Mouse (Mus musculus): ENCODE measurements at regions not wholly inside any gene's neighbourhood (a gene's known extent, or its start where the extent isn't known, plus 50 kb on each side); places are given as distances from the start of the nearest gene placed in this dataset.

DNA sequence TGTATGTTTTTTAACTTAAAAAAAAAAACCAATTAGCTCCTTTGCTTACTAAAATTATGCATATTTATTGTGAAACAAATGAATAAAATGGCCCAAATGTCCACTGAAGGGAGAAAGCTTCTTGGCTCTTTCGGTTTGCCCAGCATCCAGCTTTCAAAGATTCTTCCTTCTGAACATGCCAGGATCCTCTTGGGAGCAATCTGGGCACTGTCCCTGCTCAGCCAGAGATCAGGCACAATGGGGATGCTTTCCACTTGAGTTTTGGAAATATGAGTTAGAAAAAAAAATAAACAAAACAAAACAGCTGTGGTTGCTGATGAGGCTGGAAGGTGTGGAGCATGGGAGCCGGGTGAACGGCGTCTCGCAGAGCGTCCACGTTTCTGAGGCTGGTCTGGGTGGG is 180.3 kb upstream of the Foxn2 start:
- DNase-seq = no peak

GRCm38 (mm10) chr17:88260826-88261225 is 179.7 kb upstream of the Foxn2 start:
- no peak for DNase-seq

GRCm38 (mm10) chr17:88261556-88261955 is 179.0 kb upstream of the Foxn2 start:
- DNase-seq = no peak

DNA sequence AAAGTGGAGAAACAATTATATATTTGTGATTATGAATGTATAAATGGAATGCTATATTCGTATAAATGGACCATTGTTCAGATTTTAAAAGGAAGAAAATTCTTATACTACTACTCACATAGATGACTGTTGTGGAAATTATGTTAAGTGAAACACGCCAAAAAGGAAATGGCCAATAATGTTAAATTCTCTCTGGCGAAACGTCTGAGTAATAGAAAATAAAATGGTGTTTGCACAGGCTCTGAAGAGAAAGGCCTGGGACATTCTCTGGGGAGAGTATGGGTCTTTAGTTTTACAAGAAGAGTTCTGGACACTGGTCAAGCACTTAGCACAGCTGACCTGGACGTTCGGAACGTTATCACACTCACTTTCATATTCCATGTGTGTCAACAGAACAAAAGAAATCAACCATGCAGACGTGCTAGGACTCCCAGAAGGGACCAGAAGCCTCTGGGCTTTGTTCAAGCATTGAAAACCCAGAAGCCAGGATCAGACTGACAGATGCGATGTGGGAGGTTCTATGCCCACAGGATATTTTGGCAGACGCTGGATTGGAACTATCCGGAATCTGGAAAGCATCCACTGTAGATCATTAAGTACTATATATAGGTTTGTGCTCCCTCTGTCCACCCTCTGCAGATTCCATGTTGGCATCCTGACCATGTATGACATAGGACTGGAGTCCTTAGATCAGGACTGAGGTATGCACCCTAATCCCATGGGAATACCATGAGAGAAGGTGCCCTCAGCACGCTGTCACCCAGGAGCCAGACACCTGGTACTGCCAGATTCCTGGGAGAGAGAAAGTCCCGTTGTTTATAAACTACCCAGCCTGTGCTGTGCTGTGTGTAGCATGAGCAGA is 178.0 kb upstream of the Foxn2 start:
- peak; percentile 61 for DNase-seq

- DNase-seq = no peak
Measured at GRCm38 (mm10) chr17:88265291-88265690, 175.2 kb upstream of the Foxn2 start.

DNA sequence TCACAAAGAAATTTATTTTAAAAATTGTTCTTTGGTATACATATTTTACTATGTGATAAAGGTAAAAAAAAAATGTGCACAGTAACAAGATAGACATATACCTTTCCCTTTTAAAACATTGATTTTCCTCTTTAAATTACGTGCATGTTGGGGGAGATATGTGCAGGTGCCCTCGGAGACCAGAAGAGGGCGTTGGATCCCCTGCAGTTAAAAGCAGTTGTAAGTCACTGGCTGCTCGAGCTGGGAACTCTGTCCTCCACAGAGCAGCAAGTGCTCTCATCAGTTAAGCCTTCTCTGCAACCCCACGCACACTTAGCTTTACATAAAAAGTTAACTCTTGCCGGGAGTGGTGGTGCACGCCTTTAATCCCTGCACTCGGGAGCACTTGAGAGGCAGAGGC is 172.3 kb upstream of the Foxn2 start:
- DNase-seq = no peak

DNA sequence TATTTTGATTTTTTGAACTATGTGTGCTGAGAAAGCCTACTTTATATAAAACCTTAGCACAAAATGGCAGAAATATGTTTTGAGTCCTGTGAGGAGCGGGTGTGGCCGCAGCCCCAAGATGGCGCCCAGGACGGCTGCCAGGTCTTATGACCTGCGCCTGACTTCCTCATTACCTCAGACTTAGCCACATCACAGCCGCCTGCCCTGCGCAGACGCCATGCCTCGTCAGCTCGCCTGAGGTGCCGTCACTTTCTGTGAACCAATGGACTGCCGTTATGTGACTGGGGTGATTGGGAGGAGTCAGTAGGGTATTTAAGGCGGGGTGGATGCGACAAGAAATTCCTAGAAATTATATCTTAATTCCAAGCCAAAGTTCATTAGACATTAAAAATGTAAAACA is 171.7 kb upstream of the Foxn2 start:
- no peak for DNase-seq

DNA sequence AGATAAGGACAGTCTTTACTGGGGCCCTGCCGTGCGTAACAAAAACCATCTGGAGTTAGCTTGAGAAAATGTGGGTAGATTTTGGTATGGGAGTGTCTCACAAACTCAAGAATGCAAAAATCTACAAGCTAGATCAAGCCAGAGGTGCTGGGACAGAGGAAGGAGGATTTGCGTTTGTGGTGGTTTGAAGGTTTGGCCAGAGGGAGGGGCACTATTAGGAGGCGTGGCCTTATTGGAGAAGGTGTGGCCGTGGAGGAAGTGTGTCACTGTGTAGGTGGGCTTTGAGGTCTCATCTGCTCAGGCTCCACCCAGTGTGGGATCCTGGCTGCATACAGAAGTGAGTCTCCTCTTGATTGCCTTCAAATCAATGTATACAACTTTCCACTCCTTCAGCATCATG is 169.6 kb upstream of the Foxn2 start:
- DNase-seq = no peak

DNA sequence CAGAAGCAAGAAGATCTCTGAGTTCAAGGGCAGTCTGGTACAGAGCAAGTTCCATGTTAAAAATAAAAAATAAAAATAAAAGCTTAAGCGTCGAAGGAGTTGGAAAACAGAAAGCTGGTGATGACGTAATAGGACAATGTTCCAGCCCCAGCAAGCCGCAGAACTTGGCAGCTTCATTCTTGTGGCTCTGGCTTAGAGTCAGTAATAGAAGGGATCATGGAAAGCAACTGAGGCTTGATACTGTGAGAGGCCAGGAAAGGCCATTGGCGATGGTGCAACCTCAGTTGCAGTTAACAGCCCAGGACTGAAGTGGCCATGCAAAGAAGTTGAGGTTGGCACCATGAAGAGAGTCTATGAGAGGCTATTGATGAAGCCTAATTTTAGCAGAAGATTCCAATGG is 168.3 kb upstream of the Foxn2 start:
- no peak for DNase-seq

DNA sequence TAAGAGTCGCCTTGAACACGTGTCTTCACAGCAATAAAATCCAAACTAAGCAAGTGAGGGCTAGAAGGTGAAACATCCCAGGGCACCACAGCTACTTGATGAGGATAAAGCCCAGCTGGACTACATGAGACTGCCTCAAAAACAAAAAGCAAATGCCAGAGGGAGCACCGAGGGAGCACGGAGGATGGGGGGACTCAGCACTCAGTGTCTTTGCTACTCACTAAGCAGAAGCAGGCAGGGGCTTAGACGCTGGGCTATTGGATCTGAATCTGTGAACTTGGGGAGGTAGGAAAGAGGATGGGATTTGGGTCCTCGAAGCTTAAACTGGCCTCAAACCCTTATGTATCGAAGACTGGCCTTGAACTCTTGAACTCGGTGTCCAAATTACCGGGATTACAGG is 167.0 kb upstream of the Foxn2 start:
- no peak for DNase-seq

DNA sequence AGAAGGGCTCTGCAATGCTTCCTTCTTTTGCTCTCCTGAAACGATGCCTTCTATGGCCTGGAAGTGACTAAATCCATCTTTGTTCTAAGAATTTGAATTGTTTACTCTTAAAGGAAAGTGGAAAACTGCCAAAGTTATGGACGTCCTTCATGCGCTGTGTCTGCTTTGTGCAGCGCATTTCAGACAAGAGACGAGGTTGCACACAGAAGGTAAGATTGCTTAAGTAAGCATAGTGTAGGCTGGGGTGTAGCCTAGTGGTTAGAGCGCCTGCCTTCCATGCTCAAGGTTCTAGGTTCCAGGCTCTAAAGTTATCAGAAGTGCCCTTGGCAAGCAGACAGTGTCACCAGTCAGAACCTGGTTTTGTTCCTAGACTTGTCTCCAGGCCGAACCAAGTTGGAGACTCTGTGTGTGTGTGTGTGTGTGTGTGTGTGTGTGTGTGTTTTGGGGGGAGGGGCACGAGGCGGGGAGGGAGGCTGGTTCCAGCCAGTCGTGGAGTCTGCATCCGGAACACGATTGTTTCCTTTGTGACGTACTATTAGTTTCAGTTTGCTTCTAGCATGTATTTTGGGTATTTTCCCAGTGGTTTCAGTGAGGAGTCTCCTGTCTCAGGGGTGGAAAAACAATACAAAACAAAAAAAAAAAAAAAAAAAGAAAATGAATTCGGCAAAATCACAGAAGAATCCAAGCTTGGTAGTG is 166.4 kb upstream of the Foxn2 start:
- no peak for DNase-seq

- no peak for DNase-seq
Measured at GRCm38 (mm10) chr17:88274720-88275433, 165.6 kb upstream of the Foxn2 start.

DNA sequence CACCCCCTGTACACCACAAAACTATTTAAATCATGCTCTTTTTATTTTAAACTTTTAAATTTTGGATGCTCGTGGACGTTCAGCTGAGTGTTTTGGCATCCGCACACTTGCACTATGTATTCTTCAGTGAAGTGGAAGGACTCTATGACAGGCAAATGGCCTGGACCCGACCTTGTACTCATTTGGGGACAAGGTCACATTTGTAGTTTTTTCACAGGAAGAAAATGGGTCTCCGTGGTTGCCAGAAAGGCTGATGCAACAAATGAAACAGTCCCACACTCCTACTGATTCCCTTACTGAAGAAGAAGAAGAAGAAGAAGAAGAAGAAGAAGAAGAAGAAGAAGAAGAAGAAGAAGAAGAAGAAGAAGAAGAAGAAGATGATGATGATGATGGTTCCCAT is 160.9 kb upstream of the Foxn2 start:
- DNase-seq = no peak

- no peak for DNase-seq
Measured at GRCm38 (mm10) chr17:88282711-88283110, 157.8 kb upstream of the Foxn2 start.

DNA sequence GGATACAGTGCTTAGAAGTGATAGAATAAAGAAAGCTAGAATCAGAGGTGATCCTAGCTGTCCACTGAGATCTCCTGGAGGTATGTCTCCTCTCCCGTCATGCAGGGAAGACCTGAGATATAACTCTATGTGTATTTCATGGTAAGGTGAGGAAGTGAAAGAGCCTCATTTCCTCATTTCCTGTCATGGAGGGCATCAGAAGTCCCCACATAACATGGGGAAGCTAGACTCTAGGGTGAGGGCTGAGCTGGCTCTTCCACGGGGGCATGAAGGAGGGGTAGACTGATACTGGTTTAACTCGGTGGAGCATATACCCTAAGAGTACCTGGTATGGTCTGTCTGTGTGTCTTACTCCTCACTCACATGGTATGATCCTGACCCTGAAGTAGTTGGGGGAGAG is 156.0 kb upstream of the Foxn2 start:
- DNase-seq = no peak

- DNase-seq = no peak
Measured at GRCm38 (mm10) chr17:88287861-88288260, 152.7 kb upstream of the Foxn2 start.

DNA sequence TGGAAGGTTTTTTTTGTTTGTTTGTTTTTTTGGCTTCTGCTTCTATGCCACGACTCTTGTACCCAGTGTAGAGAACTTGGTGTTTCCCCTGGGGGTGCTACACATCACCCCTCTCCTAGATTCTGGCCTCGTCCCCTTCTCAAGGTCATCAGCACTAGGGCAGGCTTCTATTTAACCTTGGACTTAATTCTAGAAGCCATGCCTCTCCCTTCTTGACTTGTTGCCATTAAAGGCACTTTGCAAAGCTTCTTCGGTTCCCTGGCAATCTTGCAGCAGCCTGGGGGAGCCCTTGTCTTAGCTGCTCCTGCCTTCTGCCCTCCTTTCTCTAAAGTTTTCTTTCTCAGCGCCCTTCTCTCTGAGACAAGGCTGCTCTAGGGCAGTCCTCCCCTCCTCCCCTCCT is 143.0 kb upstream of the Foxn2 start:
- no peak for DNase-seq

DNA sequence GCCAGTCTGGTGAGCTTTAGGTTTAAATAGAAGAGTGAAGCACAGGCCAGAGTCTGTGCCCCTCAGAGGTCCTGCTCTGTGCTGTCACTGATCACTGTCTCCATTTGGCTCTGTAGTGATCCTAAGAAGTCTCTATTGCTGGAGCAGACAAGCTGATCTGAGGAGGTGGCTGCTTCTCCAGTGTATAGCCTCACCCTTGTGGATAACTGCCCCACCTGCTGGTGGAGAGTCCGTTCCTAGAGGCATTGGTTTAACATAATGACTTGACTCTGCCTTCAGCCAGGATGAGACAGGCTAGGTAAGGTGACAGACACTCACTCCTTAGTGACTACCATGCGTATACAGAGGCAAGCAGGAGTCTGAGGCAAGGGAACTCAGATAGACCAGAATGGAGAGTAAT is 136.5 kb upstream of the Foxn2 start:
- DNase-seq = no peak

GRCm38 (mm10) chr17:88305165-88305564 is 135.3 kb upstream of the Foxn2 start:
- DNase-seq = no peak

DNA sequence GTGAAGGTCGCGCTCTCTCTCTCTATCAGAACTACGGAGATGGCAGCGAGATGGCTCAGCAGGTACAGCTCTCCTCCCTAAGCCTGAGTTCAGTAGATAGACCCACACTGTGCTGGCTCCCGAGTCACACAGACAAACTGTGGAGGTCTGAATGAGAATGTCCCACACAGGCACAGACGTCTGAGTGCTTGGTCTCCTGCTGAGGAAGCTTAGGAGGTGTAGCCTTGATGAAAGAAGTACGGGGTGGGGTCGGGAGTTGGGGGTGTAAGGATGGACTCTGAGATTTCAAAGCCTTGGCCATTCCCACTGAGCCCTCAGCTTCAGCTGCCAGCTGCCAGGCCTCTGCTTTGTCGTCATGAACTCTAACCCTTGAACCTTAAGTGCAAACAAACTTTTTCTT is 134.2 kb upstream of the Foxn2 start:
- DNase-seq = no peak

GRCm38 (mm10) chr17:88307082-88307481 is 133.4 kb upstream of the Foxn2 start:
- DNase-seq = no peak

DNA sequence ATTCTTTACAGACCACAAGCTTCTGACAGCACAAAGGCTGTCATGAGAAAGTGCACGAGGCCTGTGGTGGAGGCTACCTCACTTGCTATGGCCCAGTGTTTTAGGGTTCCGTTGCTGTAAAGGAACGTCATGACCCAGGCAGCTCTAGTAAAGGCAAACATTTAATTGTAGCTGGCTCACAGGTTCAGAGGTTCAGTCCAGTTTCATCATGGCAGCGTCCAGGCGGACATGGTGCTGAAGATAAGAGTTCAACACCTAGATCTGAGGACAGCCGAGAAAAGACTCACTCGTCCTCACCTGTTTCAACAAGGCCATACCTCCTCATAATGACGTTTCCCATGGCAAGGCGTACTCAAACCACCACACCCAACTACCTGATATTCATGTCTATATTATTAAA is 132.7 kb upstream of the Foxn2 start:
- DNase-seq = no peak

DNA sequence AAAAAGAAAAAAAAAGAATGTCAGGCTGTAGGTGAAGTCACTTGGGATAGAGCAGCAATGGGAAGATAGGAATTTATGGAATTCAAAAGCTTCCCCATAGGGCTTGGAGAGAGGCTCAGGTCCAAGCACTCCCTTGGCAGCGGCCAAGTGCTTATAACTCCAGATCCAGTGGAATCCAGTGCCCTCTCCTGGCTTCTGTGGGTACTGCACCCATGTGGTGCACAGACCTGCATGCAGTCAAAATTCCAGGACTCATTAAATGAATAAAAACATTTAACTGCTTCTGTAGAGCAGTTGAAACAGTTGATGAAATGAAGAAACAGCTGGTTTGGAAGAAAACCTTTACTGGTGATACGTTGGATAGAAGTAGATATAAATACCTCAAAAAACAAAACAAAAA is 127.6 kb upstream of the Foxn2 start:
- DNase-seq = no peak
